Mouse (Mus musculus) ES-E14 (cell line): ENCODE results near the gene Epsti1.

ENCODE experiments used
- MAFK ChIP-seq: IDR thresholded peaks from 2 replicates; pipeline ENCODE4 v1.6.1; 2014; ENCODE audit warnings: mild to moderate bottlenecking, low read depth, low read length, inconsistent platforms; ENCODE audit not compliant: insufficient read depth
- ZNF384 ChIP-seq: IDR thresholded peaks from 2 replicates; pipeline ENCODE4 v1.6.1; 2012; ENCODE audit warnings: low read depth, low read length, inconsistent platforms

GRCm38 (mm10) chr14:77926718-77927117 lies 22.7 kb downstream of the Epsti1 start:
- TF ChIP-seq ZNF384, result no peak
- TF ChIP-seq MAFK, result no peak
